Mouse (Mus musculus) forebrain, embryonic 11.5 days (tissue): ENCODE results near the gene Eif2s3x. TPM values are rescaled to one million over a fixed set of nuclear protein-coding genes. Genes with fewer than 3 reads are reported as not detected.

Experiments
- ATAC-seq: fragments of 200-750 bp; cut with Nextera tagmentation; replicated peaks from 2 replicates; pipeline ENCODE4 v1.8.0; 2017; ENCODE audit warnings: moderate TSS enrichment; ENCODE audit not compliant: low FRiP score
- DNase-seq: peaks from one replicate; pipeline ENCODE4 v3.0.0-alpha.2; 2017; ENCODE audit warnings: low spot score
- H3K27ac ChIP-seq: fragments of 300-500 bp; sonication (generic); 2 replicates; pipeline ENCODE4 v1.5.1; 2014; ENCODE audit warnings: low read depth, low read length
- H3K27me3 ChIP-seq: fragments of 300-500 bp; sonication (generic); 2 replicates; pipeline ENCODE4 v1.6.1; 2014; ENCODE audit warnings: mild to moderate bottlenecking, low read length, mixed read lengths; ENCODE audit not compliant: control insufficient read depth, insufficient read depth
- H3K36me3 ChIP-seq: fragments of 300-500 bp; sonication (generic); 2 replicates; pipeline ENCODE4 v1.6.1; 2014; ENCODE audit warnings: mild to moderate bottlenecking, low read length, moderate library complexity, mixed read lengths; ENCODE audit not compliant: control insufficient read depth, insufficient read depth
- H3K4me1 ChIP-seq: fragments of 300-500 bp; sonication (generic); replicated peaks from 2 replicates; pipeline ENCODE4 v1.6.1; 2014; ENCODE audit warnings: low read length, mixed read lengths; ENCODE audit not compliant: control insufficient read depth, insufficient read depth
- H3K4me2 ChIP-seq: fragments of 300-500 bp; sonication (generic); 2 replicates; pipeline ENCODE4 v1.6.1; 2014; ENCODE audit warnings: low read depth, mild to moderate bottlenecking, low read length, moderate library complexity, mixed read lengths; ENCODE audit not compliant: severe bottlenecking
- H3K4me3 ChIP-seq: fragments of 300-500 bp; sonication (generic); 2 replicates; pipeline ENCODE4 v1.5.1; 2014; ENCODE audit warnings: low read depth, low read length
- H3K9ac ChIP-seq: fragments of 300-500 bp; sonication (generic); 2 replicates; pipeline ENCODE4 v1.6.1; 2014; ENCODE audit warnings: low read length
- H3K9me3 ChIP-seq: fragments of 300-500 bp; sonication (generic); 2 replicates; pipeline ENCODE4 v1.6.1; 2016; ENCODE audit warnings: low read length, mixed read lengths; ENCODE audit not compliant: control insufficient read depth
- WGBS: fragments of 180-500 bp; shearing (Covaris S2); extraction: QIAGEN DNeasy Blood & Tissue Kit; methylation state at CpG from one replicate; pipeline ENCODE4 v1.1.7; 2014; 5-methylcytosine and 5-hydroxymethylcytosine counted together
- polyA plus RNA-seq: library from polyadenylated mRNA; unstranded; fragments of >200 nt; fragmentation: Nextera tagmentation; extraction: Ambion mirVana; gene quantifications from 2 replicates; pipeline ENCODE4 v1.2.1, GENCODE M21; 2014

Gene Eif2s3x
- polyA plus RNA-seq: 127 and 132 TPM in 2 replicates

GRCm38 (mm10) chrX:94212597-94213321 is at the start of gene Eif2s3x:
Gene Eif2s3x, minus strand, starts transcription at chrX:94212862.
- no peaks in the 10 kb centered on the region for H3K4me1 ChIP-seq
- WGBS: under 1% methylated on average over 52 of the region's 52 CpGs
- ATAC-seq: peak; percentile 94
- H3K4me3 ChIP-seq: peak within 1 kb of the TSS; percentile 74
- H3K36me3 ChIP-seq: no peaks in the 10 kb centered on the region; the same call in 1 of the 2 replicates
- peak within 1 kb of the TSS; percentile 55 for H3K4me2 ChIP-seq
- no peaks in the 10 kb centered on the region for H3K9me3 ChIP-seq
- peak within 1 kb of the TSS; percentile 46 for H3K27ac ChIP-seq
- H3K27me3 ChIP-seq: no peaks in the 10 kb centered on the region
- peak within 1 kb of the TSS; percentile 82 for H3K9ac ChIP-seq
- peak; percentile 91 for DNase-seq

DNA sequence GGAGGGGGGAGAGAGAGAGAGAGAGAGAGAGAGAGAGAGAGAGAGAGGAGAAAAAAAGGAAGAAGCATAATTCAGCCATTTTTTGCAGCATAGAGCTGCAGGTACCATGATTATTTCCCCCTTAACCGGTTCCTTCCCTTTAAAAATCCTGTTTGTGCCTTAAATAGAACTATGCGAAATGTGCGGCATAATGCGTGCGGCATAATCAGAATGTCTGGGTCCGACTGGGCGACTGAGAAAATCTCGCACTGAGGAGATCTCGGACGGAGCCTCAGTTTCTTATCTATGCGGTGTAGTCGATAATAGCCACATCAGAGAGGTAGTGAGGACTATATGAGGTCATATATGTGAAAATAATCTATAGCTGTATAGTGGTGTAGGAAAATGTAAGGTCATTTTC is 22.9 kb upstream of the Eif2s3x start:
- DNase-seq (no peak), ATAC-seq (no peak)
- H3K27me3 ChIP-seq: peaks cover 34% of the 10 kb centered on the region
- peak overlapping the region; percentile 51 for H3K4me2 ChIP-seq
- no peaks in the 10 kb centered on the region for H3K4me1 ChIP-seq
- H3K27ac ChIP-seq: no peak overlapping the region
- H3K4me3 ChIP-seq: peak overlapping the region; percentile 54
- H3K36me3 ChIP-seq: no peaks in the 10 kb centered on the region
- 33% methylated on average over 12 of the region's 12 CpGs for WGBS
- peak overlapping the region; percentile 68; the same call in 1 of the 2 replicates for H3K9ac ChIP-seq
- H3K9me3 ChIP-seq: no peaks in the 10 kb centered on the region

GRCm38 (mm10) chrX:94235190-94235555 is 22.5 kb upstream of the Eif2s3x start:
- H3K27me3 ChIP-seq: peaks cover 37% of the 10 kb centered on the region
- ATAC-seq: no peak; the same call in 1 of the 2 replicates
- no peak for DNase-seq

GRCm38 (mm10) chrX:94234532-94235189 is 22.0 kb upstream of the Eif2s3x start, which contains the start of gene Klhl15:
Gene Klhl15, plus strand, starts transcription at chrX:94234599.
- ATAC-seq: peak; percentile 96
- DNase-seq: peak; percentile 90
- H3K4me1 ChIP-seq: no peaks in the 10 kb centered on the region
- H3K36me3 ChIP-seq: no peaks in the 10 kb centered on the region
- H3K4me3 ChIP-seq: peak within 1 kb of the TSS; percentile 54
- no peaks in the 10 kb centered on the region for H3K9me3 ChIP-seq
- 11% methylated on average over 40 of the region's 70 CpGs for WGBS
- H3K9ac ChIP-seq: peak within 1 kb of the TSS; percentile 68
- peak within 1 kb of the TSS; percentile 51 for H3K4me2 ChIP-seq
- H3K27me3 ChIP-seq: peaks cover 39% of the 10 kb centered on the region
- peak within 1 kb of the TSS; percentile 70 for H3K27ac ChIP-seq

More at GRCm38 (mm10) chrX:94235190-94235555, 22.5 kb upstream of the Eif2s3x start:
- Histone ChIP-seq H3K4me3 (peak overlapping the region; percentile 54), H3K9ac (peak overlapping the region; percentile 68), H3K36me3 (no peaks in the 10 kb centered on the region), H3K4me1 (no peaks in the 10 kb centered on the region), H3K9me3 (no peaks in the 10 kb centered on the region), H3K27ac (peak overlapping the region; percentile 70), H3K4me2 (peak overlapping the region; percentile 51)
- WGBS: 10% methylated on average over 35 of the region's 35 CpGs

- Histone ChIP-seq H3K9ac (peak overlapping the region; percentile 68), H3K27ac (peak overlapping the region; percentile 70), H3K4me2 (peak overlapping the region; percentile 51), H3K4me1 (no peaks in the 10 kb centered on the region), H3K36me3 (no peaks in the 10 kb centered on the region), H3K27me3 (peaks cover 36% of the 10 kb centered on the region), H3K4me3 (peak overlapping the region; percentile 54), H3K9me3 (no peaks in the 10 kb centered on the region)
- WGBS: 11% methylated on average over 25 of the region's 25 CpGs
- ATAC-seq (no peak), DNase-seq (no peak)
These were observed 21.4 kb upstream of the Eif2s3x start for GRCm38 (mm10) chrX:94233936-94234531.

- no peak for DNase-seq
- Histone ChIP-seq H3K27me3 (peaks cover 32% of the 10 kb centered on the region), H3K9ac (no peak overlapping the region), H3K4me3 (no peak overlapping the region), H3K9me3 (no peaks in the 10 kb centered on the region), H3K4me1 (no peaks in the 10 kb centered on the region), H3K4me2 (no peak overlapping the region), H3K36me3 (no peaks in the 10 kb centered on the region), H3K27ac (no peak overlapping the region)
- WGBS: 51% methylated on average over 5 of the region's 5 CpGs
- no peak for ATAC-seq
These were observed 20.8 kb upstream of the Eif2s3x start for GRCm38 (mm10) chrX:94233432-94233831.

DNA sequence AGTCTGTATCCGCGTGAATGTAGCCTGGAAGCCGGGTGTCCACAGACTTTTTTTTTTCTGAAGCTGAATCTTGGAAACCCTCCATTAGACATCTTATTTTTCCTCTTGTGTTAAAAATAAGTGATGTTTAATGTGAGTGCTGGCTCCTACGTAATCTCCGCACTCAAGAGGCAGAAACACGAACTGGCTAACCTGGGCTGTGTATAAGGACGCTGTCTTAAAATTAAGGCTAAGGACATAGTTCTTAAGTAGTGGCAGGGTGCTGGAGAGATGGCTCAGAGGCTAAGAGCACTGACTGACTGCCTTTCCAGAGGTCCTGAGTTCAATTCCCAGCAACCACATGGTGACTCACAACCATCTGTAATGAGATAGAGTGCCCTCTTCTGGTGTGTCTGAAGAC is 722 bp upstream of the Eif2s3x start:
- H3K4me2 ChIP-seq: peak overlapping the region; percentile 40; the same call in 1 of the 2 replicates
- peak overlapping the region; percentile 74 for H3K4me3 ChIP-seq
- H3K36me3 ChIP-seq: no peaks in the 10 kb centered on the region
- DNase-seq (no peak), ATAC-seq (0 out of 2 replicates have a peak, but pooled peaks have one; percentile 16)
- 18% methylated on average over 7 of the region's 7 CpGs for WGBS
- H3K27ac ChIP-seq: no peak overlapping the region
- no peak overlapping the region for H3K9ac ChIP-seq
- H3K9me3 ChIP-seq: no peaks in the 10 kb centered on the region
- no peaks in the 10 kb centered on the region for H3K27me3 ChIP-seq
- H3K4me1 ChIP-seq: no peaks in the 10 kb centered on the region

DNA sequence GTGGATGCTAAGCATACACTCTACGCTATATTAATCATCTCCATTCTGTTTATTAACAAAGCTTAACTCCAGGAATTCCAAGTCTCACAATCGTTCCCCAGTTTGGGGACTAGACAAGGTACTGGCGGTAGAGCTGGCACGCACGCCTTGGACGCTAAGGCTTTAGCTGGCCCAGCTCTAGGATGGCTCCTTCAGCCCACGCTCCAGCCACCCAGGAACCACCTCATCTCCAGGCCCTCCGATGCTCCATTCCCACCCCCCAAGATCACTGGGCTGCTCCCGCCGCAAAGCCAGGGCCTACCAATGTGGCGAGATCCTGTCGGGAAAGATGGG is 432 bp downstream of the Eif2s3x start:
- DNase-seq (no peak), ATAC-seq (peak; percentile 63)
- Histone ChIP-seq H3K4me3 (peak overlapping the region; percentile 74), H3K9me3 (no peaks in the 10 kb centered on the region), H3K4me1 (no peaks in the 10 kb centered on the region), H3K27ac (peak overlapping the region; percentile 46), H3K4me2 (peak overlapping the region; percentile 55), H3K36me3 (no peaks in the 10 kb centered on the region; the same call in 1 of the 2 replicates), H3K9ac (peak overlapping the region; percentile 82), H3K27me3 (no peaks in the 10 kb centered on the region)
- WGBS: 1% methylated on average over 12 of the region's 12 CpGs
